Mouse (Mus musculus) E14TG2a.4 (cell line): ENCODE measurements at regions not wholly inside any gene's neighbourhood (a gene's known extent, or its start where the extent isn't known, plus 50 kb on each side); places are given as distances from the start of the nearest gene placed in this dataset.

Experiments used
- CTCF ChIP-seq: conservative IDR thresholded peaks from 2 replicates; pipeline ENCODE4 v1.5.1; 2014; ENCODE audit warnings: low read length
- NANOG ChIP-seq: IDR thresholded peaks from 2 replicates; pipeline ENCODE4 v1.6.1; 2014; ENCODE audit warnings: borderline replicate concordance, low read length, mixed read lengths
- POU5F1 ChIP-seq: IDR thresholded peaks from 2 replicates; pipeline ENCODE4 v1.6.1; 2014; ENCODE audit warnings: low read length, borderline replicate concordance

GRCm38 (mm10) chr7:75927537-75927936 lies 79.4 kb downstream of the Klhl25 start:
- TF ChIP-seq CTCF: peak; percentile 28; the same call in 1 of the 2 replicates
- no peak for TF ChIP-seq NANOG
- TF ChIP-seq POU5F1: no peak
